Mouse (Mus musculus) midbrain, embryonic 16.5 days (tissue): ENCODE results near the gene Unk. TPM values are rescaled to one million over a fixed set of nuclear protein-coding genes. Genes with fewer than 3 reads are reported as not detected.

Source experiments
- ATAC-seq: fragments of 200-750 bp; cut with Nextera tagmentation; 2 replicates; pipeline ENCODE4 v1.8.0; 2017; ENCODE audit warnings: moderate TSS enrichment
- H3K27ac ChIP-seq: fragments of 300-500 bp; sonication (generic); 2 replicates; pipeline ENCODE4 v1.5.1; 2014; ENCODE audit warnings: mild to moderate bottlenecking, low read length, mixed read lengths
- H3K27me3 ChIP-seq: fragments of 300-500 bp; sonication (generic); 2 replicates; pipeline ENCODE4 v1.6.1; 2014; ENCODE audit warnings: low read depth, low read length, mixed read lengths; ENCODE audit not compliant: control insufficient read depth, insufficient read depth
- H3K36me3 ChIP-seq: fragments of 300-500 bp; sonication (generic); 2 replicates; pipeline ENCODE4 v1.6.1; 2014; ENCODE audit warnings: mild to moderate bottlenecking, low read length, moderate library complexity, mixed read lengths; ENCODE audit not compliant: control insufficient read depth, insufficient read depth
- H3K4me1 ChIP-seq: fragments of 300-500 bp; sonication (generic); 2 replicates; pipeline ENCODE4 v1.6.1; 2014; ENCODE audit warnings: mild to moderate bottlenecking, low read length, mixed read lengths; ENCODE audit not compliant: control insufficient read depth, insufficient read depth
- H3K4me2 ChIP-seq: fragments of 300-500 bp; sonication (generic); 2 replicates; pipeline ENCODE4 v1.6.1; 2014; ENCODE audit warnings: mild to moderate bottlenecking, low read length, mixed read lengths
- H3K4me3 ChIP-seq: fragments of 300-500 bp; sonication (generic); 2 replicates; pipeline ENCODE4 v1.5.1; 2014; ENCODE audit warnings: low read depth, mild to moderate bottlenecking, low read length, moderate library complexity, mixed read lengths
- H3K9ac ChIP-seq: fragments of 300-500 bp; sonication (generic); 2 replicates; pipeline ENCODE4 v1.6.1; 2014; ENCODE audit warnings: low read depth, low read length, mixed read lengths
- H3K9me3 ChIP-seq: fragments of 300-500 bp; sonication (generic); replicated peaks from 2 replicates; pipeline ENCODE4 v1.6.1; 2014; ENCODE audit warnings: mild to moderate bottlenecking, low read length, mixed read lengths; ENCODE audit not compliant: control insufficient read depth, poor library complexity, severe bottlenecking
- WGBS: fragments of 180-500 bp; shearing (Covaris S2); extraction: QIAGEN DNeasy Blood & Tissue Kit; methylation state at CpG from one replicate; pipeline ENCODE4 v1.1.7; 2014; 5-methylcytosine and 5-hydroxymethylcytosine counted together
- polyA plus RNA-seq: library from polyadenylated mRNA; unstranded; fragments of >200 nt; fragmentation: Nextera tagmentation; extraction: Ambion mirVana; gene quantifications from 2 replicates; pipeline ENCODE4 v1.2.1, GENCODE M21; 2015

Gene Unk
- polyA plus RNA-seq, 1 experiment from 2014 or later: 36.6 TPM

GRCm38 (mm10) chr11:116077446-116078204 lies 47.5 kb downstream of the Unk start, which contains the start of gene Unc13d:
Gene Unc13d, minus strand, starts transcription at chr11:116077961.
- no peak for ATAC-seq
- Histone ChIP-seq H3K9me3 (no peaks in the 10 kb centered on the region), H3K4me3 (peak within 1 kb of the TSS; percentile 13; the same call in 1 of the 2 replicates), H3K27ac (no peak within 1 kb of the TSS), H3K9ac (peak within 1 kb of the TSS; percentile 60), H3K27me3 (no peaks in the 10 kb centered on the region), H3K4me1 (no peaks in the 10 kb centered on the region), H3K36me3 (peaks cover 11% of the 10 kb centered on the region; the same call in 1 of the 2 replicates), H3K4me2 (peak within 1 kb of the TSS; percentile 47)
- 69% methylated on average over 22 of the region's 22 CpGs for WGBS

GRCm38 (mm10) chr11:116078221-116078620 lies 48.1 kb downstream of the Unk start:
- Histone ChIP-seq H3K4me3 (peak overlapping the region; percentile 13; the same call in 1 of the 2 replicates), H3K4me1 (no peaks in the 10 kb centered on the region), H3K9me3 (no peaks in the 10 kb centered on the region), H3K27me3 (no peaks in the 10 kb centered on the region), H3K36me3 (peaks cover 11% of the 10 kb centered on the region; the same call in 1 of the 2 replicates), H3K4me2 (peak overlapping the region; percentile 47), H3K27ac (no peak overlapping the region), H3K9ac (peak overlapping the region; percentile 60)
- ATAC-seq: no peak
- 5% methylated on average over 16 of the region's 16 CpGs for WGBS

- Histone ChIP-seq H3K27me3 (no peaks in the 10 kb centered on the region), H3K4me3 (no peak overlapping the region), H3K36me3 (peaks cover 14% of the 10 kb centered on the region), H3K4me2 (no peak overlapping the region), H3K4me1 (no peaks in the 10 kb centered on the region), H3K9ac (no peak overlapping the region), H3K9me3 (no peaks in the 10 kb centered on the region), H3K27ac (no peak overlapping the region)
- WGBS: 13% methylated on average over 10 of the region's 10 CpGs
- ATAC-seq: no peak
These were observed 48.7 kb downstream of the Unk start for GRCm38 (mm10) chr11:116078676-116079320.

- peaks cover 14% of the 10 kb centered on the region for H3K36me3 ChIP-seq
- H3K4me2 ChIP-seq: no peak overlapping the region
- no peaks in the 10 kb centered on the region for H3K27me3 ChIP-seq
- no peaks in the 10 kb centered on the region for H3K4me1 ChIP-seq
- no peak overlapping the region for H3K27ac ChIP-seq
- no peak for ATAC-seq
- WGBS: 68% methylated on average over 10 of the region's 10 CpGs
- H3K9ac ChIP-seq: no peak overlapping the region
- no peak overlapping the region for H3K4me3 ChIP-seq
- no peaks in the 10 kb centered on the region for H3K9me3 ChIP-seq
These were observed 49.4 kb downstream of the Unk start for GRCm38 (mm10) chr11:116079511-116079910.

GRCm38 (mm10) chr11:116081081-116081480 lies 51.0 kb downstream of the Unk start:
- Histone ChIP-seq H3K27me3 (no peaks in the 10 kb centered on the region), H3K4me2 (no peak overlapping the region), H3K4me3 (no peak overlapping the region), H3K4me1 (peaks cover 9% of the 10 kb centered on the region), H3K27ac (no peak overlapping the region), H3K9me3 (no peaks in the 10 kb centered on the region), H3K36me3 (peaks cover 14% of the 10 kb centered on the region), H3K9ac (no peak overlapping the region)
- ATAC-seq: no peak
- 69% methylated on average over 6 of the region's 6 CpGs for WGBS

- Histone ChIP-seq H3K36me3 (peaks cover 14% of the 10 kb centered on the region), H3K27me3 (no peaks in the 10 kb centered on the region)
These were observed 53.1 kb downstream of the Unk start for GRCm38 (mm10) chr11:116083096-116083672.

GRCm38 (mm10) chr11:116084166-116084565 lies 54.0 kb downstream of the Unk start:
- Histone ChIP-seq H3K9ac (no peak overlapping the region), H3K4me3 (no peak overlapping the region), H3K27ac (no peak overlapping the region), H3K9me3 (no peaks in the 10 kb centered on the region), H3K4me2 (no peak overlapping the region), H3K36me3 (peaks cover 12% of the 10 kb centered on the region), H3K27me3 (no peaks in the 10 kb centered on the region), H3K4me1 (peaks cover 15% of the 10 kb centered on the region)
- WGBS: 92% methylated on average over 6 of the region's 6 CpGs
- ATAC-seq: no peak

More at GRCm38 (mm10) chr11:116083096-116083672, 53.1 kb downstream of the Unk start:
- no peak for ATAC-seq
- no peak overlapping the region for H3K4me3 ChIP-seq
- H3K27ac ChIP-seq: no peak overlapping the region
- no peak overlapping the region for H3K9ac ChIP-seq
- H3K9me3 ChIP-seq: no peaks in the 10 kb centered on the region
- no peak overlapping the region for H3K4me2 ChIP-seq
- WGBS: 89% methylated on average over 14 of the region's 14 CpGs
- peaks cover 15% of the 10 kb centered on the region for H3K4me1 ChIP-seq

GRCm38 (mm10) chr11:116086258-116087193 lies 56.4 kb downstream of the Unk start, which contains the start of gene Wbp2:
Gene Wbp2, minus strand, starts transcription at chr11:116086995.
- Histone ChIP-seq H3K4me2 (peak within 1 kb of the TSS; percentile 71), H3K27ac (peak within 1 kb of the TSS; percentile 74), H3K27me3 (no peaks in the 10 kb centered on the region), H3K9me3 (no peaks in the 10 kb centered on the region), H3K36me3 (peaks cover 5% of the 10 kb centered on the region), H3K4me1 (peaks cover 15% of the 10 kb centered on the region), H3K9ac (peak within 1 kb of the TSS; percentile 60), H3K4me3 (peak within 1 kb of the TSS; percentile 51)
- WGBS: 4% methylated on average over 38 of the region's 43 CpGs
- peak; percentile 97 for ATAC-seq
